Mouse (Mus musculus): ENCODE data around the gene Herc4.

Herc4 gene

GRCm38 (mm10) chr10:63243493-63244054 lies at the start of gene Herc4:
Herc4 (plus strand) TSS chr10:63243810.
- peak; percentile 92 for DNase-seq

GRCm38 (mm10) chr10:63199008-63199407 lies 44.6 kb upstream of the Herc4 start:
- no peak for DNase-seq

- DNase-seq = no peak
Measured at GRCm38 (mm10) chr10:63201534-63201933, 42.1 kb upstream of the Herc4 start.

DNA sequence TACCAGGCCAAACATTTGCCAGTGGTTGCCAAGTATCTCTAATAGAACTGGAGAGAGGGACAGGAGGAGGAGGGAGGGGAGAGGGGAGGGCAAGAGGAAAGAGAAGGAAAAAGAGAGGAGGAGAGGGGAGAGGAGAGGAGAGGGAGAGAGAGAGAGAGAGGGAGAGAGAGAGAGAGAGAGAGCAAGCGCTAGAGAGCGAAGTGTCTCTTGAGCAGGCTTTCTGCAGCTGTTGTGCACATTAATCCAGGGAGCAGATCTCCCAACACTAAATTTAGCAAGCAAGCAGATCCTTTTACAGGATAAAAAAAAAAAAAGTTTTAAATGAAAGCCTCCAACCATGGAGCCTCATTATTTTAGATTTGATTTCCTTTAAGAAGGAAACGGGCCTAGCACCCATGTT lies 40.6 kb upstream of the Herc4 start:
- DNase-seq = no peak

GRCm38 (mm10) chr10:63203728-63204127 lies 39.9 kb upstream of the Herc4 start, which contains the start of gene Mypn:
Mypn (minus strand) TSS chr10:63203952.
- no peak for DNase-seq

DNA sequence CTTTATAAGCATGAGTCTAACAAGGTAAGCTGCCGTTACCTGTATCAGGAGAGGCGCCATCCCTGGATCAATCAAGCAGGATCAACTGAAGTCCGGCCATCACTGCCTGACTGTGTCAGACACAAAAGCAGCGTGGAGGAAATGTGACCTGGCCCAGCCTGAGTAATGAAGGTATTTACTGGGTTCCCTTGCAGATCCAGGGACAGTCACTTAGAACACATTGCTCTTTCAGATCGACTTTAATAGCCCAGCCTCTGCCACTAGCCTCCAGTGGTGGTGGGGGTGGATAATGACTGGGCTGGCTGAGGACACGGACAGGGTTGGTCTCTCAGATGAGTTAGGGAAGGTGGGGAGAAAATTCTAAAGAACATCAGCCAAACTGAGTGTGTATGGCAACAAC lies 34.7 kb upstream of the Herc4 start:
- DNase-seq = no peak

DNA sequence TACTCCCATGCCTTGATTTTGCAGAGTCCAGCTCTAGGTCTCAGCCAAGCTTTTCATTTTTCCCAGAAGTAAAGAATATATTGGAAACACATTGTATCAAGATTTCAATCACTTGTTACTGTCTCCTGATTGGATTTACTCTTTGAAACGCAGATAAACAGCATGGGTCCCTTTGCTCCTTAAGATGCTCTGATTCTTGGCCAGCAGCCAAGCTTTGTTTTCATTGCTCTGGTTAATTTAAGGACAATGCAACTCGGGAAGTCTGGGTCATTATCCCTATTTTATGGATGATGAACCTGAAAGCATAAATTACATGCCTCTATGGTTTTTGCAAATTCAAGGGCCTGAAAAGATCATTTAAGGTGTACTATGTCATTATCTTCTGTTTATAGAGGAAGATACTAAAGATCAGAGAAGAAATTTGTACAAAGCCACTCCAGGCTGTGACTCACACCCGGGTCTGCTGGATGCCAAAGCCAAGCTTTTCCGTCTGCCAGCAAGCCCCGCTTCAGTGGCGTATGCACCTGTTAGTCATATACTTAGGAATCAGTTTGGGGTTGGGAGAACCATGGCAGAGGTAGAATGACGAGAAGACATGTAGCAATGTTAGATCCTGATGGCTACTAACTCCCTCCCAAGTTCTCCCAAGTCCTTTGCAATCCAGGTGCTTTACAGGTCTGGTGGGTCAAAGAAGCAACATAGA lies 22.4 kb upstream of the Herc4 start:
- DNase-seq = no peak

DNA sequence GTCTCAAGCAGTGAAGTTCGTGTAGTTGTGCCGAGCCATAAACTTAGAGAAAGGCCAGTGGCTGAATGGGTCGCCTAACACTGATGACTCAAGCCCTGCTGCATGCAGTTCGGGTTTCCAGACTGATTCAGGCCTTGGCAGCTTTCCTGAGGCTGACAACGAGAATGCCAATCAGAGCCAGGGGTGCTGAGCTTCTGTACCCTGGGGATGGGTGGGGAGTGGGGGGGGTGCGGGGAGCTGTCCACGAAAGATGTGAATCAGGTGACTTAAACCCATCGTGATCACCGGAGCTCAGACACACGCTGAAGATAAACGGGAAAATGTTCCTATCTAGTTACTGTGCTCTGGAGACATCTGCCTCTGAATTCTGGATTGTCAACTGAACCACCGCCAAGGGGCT lies 19.3 kb upstream of the Herc4 start:
- no peak for DNase-seq

DNA sequence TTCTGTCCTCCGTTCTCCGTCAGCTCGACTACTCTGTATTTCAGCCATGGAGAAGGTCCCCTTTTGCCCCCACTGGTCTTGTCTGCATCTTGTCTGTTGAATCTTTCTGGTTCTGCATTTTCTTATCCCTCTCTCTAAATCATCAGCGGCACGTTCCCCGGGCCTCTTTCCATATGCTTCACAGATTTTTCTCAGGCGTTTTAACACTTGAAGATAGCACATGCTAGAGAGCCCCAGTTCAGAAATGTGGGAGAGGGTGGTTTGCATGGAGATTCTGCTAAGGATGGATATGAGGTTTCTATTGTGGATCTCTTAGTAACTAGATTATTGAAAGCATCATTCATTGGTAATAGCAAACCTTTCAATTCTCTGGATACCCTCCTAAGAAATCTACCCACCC lies 13.3 kb upstream of the Herc4 start:
- no peak for DNase-seq

- no peak for DNase-seq
Measured at GRCm38 (mm10) chr10:63230854-63231253, 12.8 kb upstream of the Herc4 start.

GRCm38 (mm10) chr10:63231630-63232029 lies 12.0 kb upstream of the Herc4 start:
- DNase-seq = no peak

- DNase-seq = no peak
Measured at GRCm38 (mm10) chr10:63234133-63234532, 9.5 kb upstream of the Herc4 start.

DNA sequence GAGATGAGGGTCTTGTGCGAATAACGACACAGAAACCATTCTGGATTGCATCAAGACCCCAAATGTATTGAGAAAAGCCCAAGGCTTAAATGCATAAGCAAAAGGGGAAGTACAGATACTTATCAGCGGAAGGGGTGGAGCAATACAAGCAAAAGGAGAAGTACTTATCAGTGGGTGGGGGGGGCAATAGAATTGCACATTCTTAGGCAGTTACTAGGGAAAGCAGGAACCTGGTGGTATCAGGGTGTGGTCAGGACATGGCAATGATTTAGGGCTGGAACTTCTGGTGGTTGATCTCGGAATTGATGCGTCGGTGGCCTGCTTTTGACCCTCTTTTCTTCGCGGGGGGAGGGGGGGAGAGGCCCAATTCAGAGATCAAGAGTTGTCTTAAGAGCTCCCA lies 7.7 kb upstream of the Herc4 start:
- no peak for DNase-seq

- DNase-seq = no peak
Measured at GRCm38 (mm10) chr10:63236663-63237062, 6.9 kb upstream of the Herc4 start.

GRCm38 (mm10) chr10:63237206-63237605 lies 6.4 kb upstream of the Herc4 start:
- DNase-seq = no peak

- DNase-seq = no peak
Measured at GRCm38 (mm10) chr10:63238090-63238489, 5.5 kb upstream of the Herc4 start.

- no peak for DNase-seq
Measured at GRCm38 (mm10) chr10:63239848-63240247, 3.8 kb upstream of the Herc4 start.

GRCm38 (mm10) chr10:63240868-63241271 lies 2.7 kb upstream of the Herc4 start:
- DNase-seq = no peak

DNA sequence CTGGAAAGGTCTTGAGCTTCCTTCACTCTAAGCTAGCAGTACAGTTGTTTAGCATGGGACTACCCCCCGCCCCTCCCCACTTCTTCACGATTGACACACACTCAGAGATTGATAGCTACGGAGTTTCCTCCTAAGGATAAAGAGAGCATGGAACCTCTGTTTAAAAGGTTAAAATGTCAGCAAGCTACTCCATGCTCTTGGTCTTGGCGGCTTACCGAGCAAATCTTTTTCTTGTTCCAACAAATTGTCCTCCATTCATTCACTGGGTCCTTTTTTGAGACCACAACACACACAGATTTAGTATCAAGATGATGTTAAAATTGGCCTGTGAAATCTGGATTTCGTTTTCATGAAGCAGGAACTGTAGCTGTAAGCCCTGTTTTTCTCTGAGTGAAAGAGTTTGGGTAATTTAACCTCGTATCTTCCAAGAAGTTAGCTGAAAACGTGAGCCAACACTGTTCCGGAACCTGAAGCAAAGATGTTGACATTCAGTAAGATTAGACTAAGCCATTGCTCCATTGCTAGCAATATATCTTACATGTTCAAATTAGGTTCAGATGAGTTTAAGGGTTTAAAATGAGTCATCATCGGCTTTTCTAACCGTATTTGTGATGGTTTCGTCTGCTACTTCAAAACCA lies 693 bp upstream of the Herc4 start:
- DNase-seq = peak; percentile 41

DNA sequence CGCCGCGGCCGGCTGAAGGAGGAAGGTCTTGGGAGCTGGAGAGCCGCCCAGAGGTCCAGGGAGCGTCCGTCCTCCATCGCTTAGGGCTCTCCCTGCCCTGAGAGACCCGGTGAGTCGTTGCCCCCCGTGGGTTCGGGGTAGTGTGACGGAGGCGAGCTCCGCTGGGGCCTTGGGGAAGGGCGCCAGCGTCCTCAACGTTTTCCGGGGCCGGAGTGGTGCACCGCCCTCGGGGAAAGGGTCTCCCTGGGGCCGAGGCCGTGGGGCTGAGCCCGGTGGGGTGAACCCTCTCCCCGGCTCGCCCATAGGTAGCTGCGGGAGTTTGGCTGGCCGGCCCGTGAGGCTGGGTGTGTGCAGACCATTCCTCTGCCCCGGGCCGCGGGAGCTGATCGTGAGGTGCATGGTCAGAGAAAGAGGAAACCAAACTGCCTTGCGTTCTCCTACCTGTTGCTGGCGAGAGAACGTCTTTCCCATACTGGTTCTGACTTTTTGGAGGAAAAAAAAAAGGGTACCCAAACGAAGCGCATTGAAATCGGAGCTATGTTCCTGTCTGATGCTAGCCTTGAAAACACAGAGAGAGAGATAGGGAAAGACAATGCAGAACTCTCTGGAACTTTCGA lies 553 bp downstream of the Herc4 start:
- no peak for DNase-seq

DNA sequence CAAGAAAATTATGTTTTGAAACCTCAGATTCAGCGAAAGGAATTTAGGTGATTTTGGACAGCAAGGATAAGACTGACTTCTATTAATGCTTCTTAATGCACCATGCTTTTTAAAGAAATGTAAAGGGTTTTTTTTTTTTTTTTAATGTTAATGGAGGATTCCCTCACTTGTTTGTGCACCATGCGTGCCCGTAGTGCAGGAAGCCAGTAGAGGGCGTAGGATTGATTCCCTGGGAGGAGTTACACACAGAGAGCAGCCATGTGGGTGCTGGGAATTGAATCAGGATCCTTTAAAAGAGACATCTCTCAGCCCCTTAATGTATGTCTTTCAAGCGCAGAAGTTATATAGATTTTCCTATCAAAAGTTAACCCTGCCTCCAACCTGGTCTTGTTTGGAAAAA lies 1.1 kb downstream of the Herc4 start:
- peak; percentile 21 for DNase-seq

DNA sequence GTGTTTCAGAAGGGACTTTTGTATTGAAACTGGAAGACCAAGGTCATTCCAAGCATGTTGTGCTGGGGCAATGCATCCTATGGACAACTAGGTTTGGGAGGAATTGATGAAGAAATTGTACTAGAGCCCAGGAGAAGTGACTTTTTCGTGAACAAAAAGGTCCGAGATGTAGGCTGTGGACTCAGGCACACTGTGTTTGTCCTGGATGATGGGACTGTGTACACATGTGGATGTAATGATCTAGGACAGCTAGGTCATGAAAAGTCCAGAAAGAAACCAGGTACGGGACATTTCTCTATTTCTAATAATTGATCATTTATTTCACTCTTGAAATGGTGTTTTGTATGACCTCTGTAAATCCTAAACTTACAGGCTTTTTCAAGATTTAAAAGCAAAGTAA lies 2.2 kb downstream of the Herc4 start:
- DNase-seq = no peak

DNA sequence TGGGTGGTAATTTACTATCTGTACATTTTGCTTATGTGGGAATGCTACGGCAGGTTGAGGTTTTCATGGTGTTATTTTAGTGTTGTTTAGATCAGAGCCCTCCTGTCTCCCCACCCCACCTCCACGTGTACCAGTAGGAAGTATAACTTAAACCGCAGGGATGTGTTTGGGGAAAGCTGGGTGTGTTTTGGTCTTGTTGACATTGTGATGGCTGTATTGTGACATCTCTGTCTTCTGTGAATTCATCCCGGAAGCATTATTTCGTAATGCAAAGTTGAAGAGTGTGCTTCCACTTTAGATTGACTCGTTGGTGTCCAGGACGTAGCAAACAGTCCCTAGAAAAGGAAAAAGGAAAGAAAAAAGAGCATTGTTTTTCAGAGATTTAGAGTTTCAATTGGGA lies 3.8 kb downstream of the Herc4 start:
- no peak for DNase-seq

DNA sequence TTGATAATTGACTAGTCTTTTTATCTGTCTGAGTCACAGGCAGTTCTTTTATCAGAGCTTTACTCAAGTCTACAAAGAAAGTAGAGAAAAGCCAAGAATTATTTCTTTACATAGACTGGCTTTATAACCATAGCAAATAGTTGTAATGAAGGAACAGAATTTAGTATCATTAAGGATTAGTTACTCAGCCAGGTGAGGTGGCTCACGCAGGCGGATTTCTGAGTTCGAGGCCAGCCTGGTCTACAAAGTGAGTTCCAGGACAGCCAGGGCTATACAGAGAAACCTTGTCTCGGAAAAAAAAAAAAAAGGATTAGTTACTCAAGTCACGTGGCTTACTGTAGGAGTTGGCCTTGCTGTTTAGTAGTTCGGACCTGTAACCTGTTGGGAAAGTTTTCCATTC lies 4.8 kb downstream of the Herc4 start:
- DNase-seq = no peak

Data from cerebellum, adult 9-10 months (tissue).